Mouse (Mus musculus) activated CD4-positive, CD25-positive, alpha-beta regulatory T cell, adult 4 months (primary cell): ENCODE measurements around the gene Fjx1. TPM values are rescaled to one million over a fixed set of nuclear protein-coding genes. Genes with fewer than 3 reads are reported as not detected.
A peak's percentile ranks its signal among the peaks of the same experiment; 100 is the strongest.

ENCODE experiments used
- ATAC-seq: one replicate; pipeline ENCODE4 v1.8.0; 2017
- polyA plus RNA-seq, 2 experiments: library from polyadenylated mRNA; unstranded; fragments of 100-300 nt; shearing (Covaris generic); gene quantifications; one replicate each; pipeline ENCODE4 v1.2.1; 2017

The Fjx1 gene
- polyA plus RNA-seq: not detected

GRCm38 (mm10) chr2:102451671-102452549 is at the start of gene Fjx1:
Fjx1 (minus strand) TSS chr2:102452499.
- no peak for ATAC-seq

- ATAC-seq: no peak
Measured at GRCm38 (mm10) chr2:102500001-102500689, 47.8 kb upstream of the Fjx1 start.

- ATAC-seq: no peak
Measured at GRCm38 (mm10) chr2:102480738-102481137, 28.4 kb upstream of the Fjx1 start.

GRCm38 (mm10) chr2:102476101-102476500 is 23.8 kb upstream of the Fjx1 start:
- ATAC-seq: no peak

GRCm38 (mm10) chr2:102468645-102469044 is 16.3 kb upstream of the Fjx1 start:
- ATAC-seq: no peak

- ATAC-seq: no peak
Measured at GRCm38 (mm10) chr2:102464342-102464732, 12.0 kb upstream of the Fjx1 start.

GRCm38 (mm10) chr2:102463587-102464341 is 11.5 kb upstream of the Fjx1 start:
- no peak for ATAC-seq

- no peak for ATAC-seq
Measured at GRCm38 (mm10) chr2:102461491-102461890, 9.2 kb upstream of the Fjx1 start.

GRCm38 (mm10) chr2:102455126-102455525 is 2.8 kb upstream of the Fjx1 start:
- no peak for ATAC-seq

GRCm38 (mm10) chr2:102453447-102453846 is 1.1 kb upstream of the Fjx1 start:
- ATAC-seq: peak; percentile 51

GRCm38 (mm10) chr2:102450761-102451670 is 1.3 kb downstream of the Fjx1 start:
- ATAC-seq: peak; percentile 32

GRCm38 (mm10) chr2:102450248-102450760 is 2.0 kb downstream of the Fjx1 start:
- ATAC-seq: no peak

- ATAC-seq: no peak
Measured at GRCm38 (mm10) chr2:102449630-102450247, 2.6 kb downstream of the Fjx1 start.

- ATAC-seq: no peak
Measured at GRCm38 (mm10) chr2:102449056-102449455, 3.2 kb downstream of the Fjx1 start.

- ATAC-seq: no peak
Measured at GRCm38 (mm10) chr2:102447831-102448230, 4.5 kb downstream of the Fjx1 start.

GRCm38 (mm10) chr2:102446851-102447250 is 5.4 kb downstream of the Fjx1 start:
- no peak for ATAC-seq

GRCm38 (mm10) chr2:102437357-102438030 is 14.8 kb downstream of the Fjx1 start:
- no peak for ATAC-seq

- no peak for ATAC-seq
Measured at GRCm38 (mm10) chr2:102433879-102434278, 18.4 kb downstream of the Fjx1 start.

- no peak for ATAC-seq
Measured at GRCm38 (mm10) chr2:102431084-102431483, 21.2 kb downstream of the Fjx1 start.

GRCm38 (mm10) chr2:102427974-102428373 is 24.3 kb downstream of the Fjx1 start:
- no peak for ATAC-seq

- ATAC-seq: no peak
Measured at GRCm38 (mm10) chr2:102426434-102426833, 25.9 kb downstream of the Fjx1 start.
